Mouse (Mus musculus) G1E (cell line): ENCODE measurements around the gene Tarbp1. TPM values are rescaled to one million over a fixed set of nuclear protein-coding genes. Genes with fewer than 3 reads are reported as not detected.
"Not testable (repeated sequence)": the region's sequence is repeated elsewhere in the genome, so short reads cannot be mapped to it uniquely, and the experiment has no call there.

ENCODE experiments used
- ATAC-seq: 2 replicates; pipeline ENCODE4 v1.8.0; 2016; ENCODE audit warnings: mild to moderate bottlenecking; ENCODE audit not compliant: insufficient number of reproducible peaks, poor library complexity, low FRiP score, severe bottlenecking; ENCODE audit errors: extremely low read depth
- DNase-seq: peaks from one replicate; pipeline ENCODE4 v3.0.0; 2012; ENCODE audit warnings: low spot score
- H3K27me3 ChIP-seq: 2 replicates; pipeline ENCODE4 v1.6.1; 2012; ENCODE audit warnings: mild to moderate bottlenecking, low read length, inconsistent platforms; ENCODE audit not compliant: insufficient read depth
- H3K36me3 ChIP-seq: replicated peaks from 2 replicates; pipeline ENCODE3; 2012; ENCODE audit warnings: mild to moderate bottlenecking, inconsistent platforms
- H3K4me1 ChIP-seq: 2 replicates; pipeline ENCODE4 v1.6.1; 2012; ENCODE audit warnings: low read depth, low read length, inconsistent platforms, mixed read lengths; ENCODE audit not compliant: insufficient read depth
- H3K4me3 ChIP-seq: 2 replicates; pipeline ENCODE4 v1.5.1; 2012; ENCODE audit warnings: low read depth, mild to moderate bottlenecking, inconsistent platforms, low read length, moderate library complexity, mixed read lengths
- H3K9me3 ChIP-seq: replicated peaks from 2 replicates; pipeline ENCODE4 v1.6.1; 2012; ENCODE audit warnings: inconsistent platforms
- CTCF ChIP-seq: IDR thresholded peaks from 2 replicates; pipeline ENCODE4 v1.5.1; 2012; ENCODE audit warnings: low read depth, low read length, inconsistent platforms, mixed read lengths
- GATA1 ChIP-seq: IDR thresholded peaks from 2 replicates; pipeline ENCODE4 v1.6.1; 2012; ENCODE audit warnings: borderline replicate concordance, low read length, inconsistent platforms, mixed read lengths
- GATA2 ChIP-seq: IDR thresholded peaks from 2 replicates; pipeline ENCODE4 v1.6.1; 2012; ENCODE audit warnings: low read depth, low read length, inconsistent platforms, borderline replicate concordance
- POLR2AphosphoS5 ChIP-seq: IDR thresholded peaks from 2 replicates; pipeline ENCODE4 v1.6.1; 2012; ENCODE audit warnings: low read depth, low read length, inconsistent platforms; ENCODE audit not compliant: insufficient replicate concordance
- TAL1 ChIP-seq: conservative IDR thresholded peaks from 2 replicates; pipeline ENCODE4 v1.6.1; 2012; ENCODE audit warnings: low read depth, low read length, inconsistent platforms, mixed read lengths
- polyA plus RNA-seq: library from polyadenylated mRNA; stranded (reverse); fragments of >175 nt; gene quantifications from 2 replicates; pipeline ENCODE4 v1.2.3, GENCODE M21; 2012
- total RNA-seq, 2 experiments: library from RNA; stranded (forward) in 1 of 2; stranded (reverse) in 1 of 2; fragments of 200-1000 nt in 1 of 2; fragments of >200 nt in 1 of 2; fragmentation: Nextera tagmentation in 1 of 2; gene quantifications; 2 replicates each; pipeline ENCODE4 v1.2.3; 2014 to 2017

Tarbp1 gene
- total and polyA plus RNA-seq, 3 experiments, result 1.4 to 1.8 (median 1.7) TPM

DNA sequence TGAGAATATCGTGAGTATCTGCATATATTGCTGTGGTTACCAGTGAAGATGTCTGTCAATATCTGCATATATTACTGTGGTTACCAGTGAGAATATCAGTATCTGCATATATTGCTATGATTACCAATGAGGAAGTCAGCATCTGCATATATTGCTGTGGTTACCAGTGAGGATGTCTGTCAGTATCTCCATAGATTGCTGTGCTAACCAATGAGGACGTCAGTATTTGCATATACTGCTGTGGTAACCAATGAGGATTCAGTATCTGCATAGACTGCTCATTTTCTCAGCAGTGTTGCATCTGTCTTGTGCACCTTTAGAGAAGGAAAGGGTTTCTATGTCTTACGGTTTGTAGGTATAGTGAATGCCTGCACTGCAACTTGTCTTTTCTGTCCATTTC, 54.0 kb downstream of the Tarbp1 start:
- Histone ChIP-seq H3K4me1 (peaks cover 24% of the 10 kb centered on the region), H3K27me3 (no peaks in the 10 kb centered on the region), H3K4me3 (no peak overlapping the region), H3K9me3 (no peaks in the 10 kb centered on the region), H3K36me3 (peaks cover 26% of the 10 kb centered on the region)
- DNase-seq (peak; percentile 17), ATAC-seq (peak; percentile 62)
- TF ChIP-seq GATA2, result no peak
- no peak for TF ChIP-seq TAL1
- no peak for TF ChIP-seq CTCF
- no peak for TF ChIP-seq POLR2AphosphoS5
- TF ChIP-seq GATA1, result no peak

DNA sequence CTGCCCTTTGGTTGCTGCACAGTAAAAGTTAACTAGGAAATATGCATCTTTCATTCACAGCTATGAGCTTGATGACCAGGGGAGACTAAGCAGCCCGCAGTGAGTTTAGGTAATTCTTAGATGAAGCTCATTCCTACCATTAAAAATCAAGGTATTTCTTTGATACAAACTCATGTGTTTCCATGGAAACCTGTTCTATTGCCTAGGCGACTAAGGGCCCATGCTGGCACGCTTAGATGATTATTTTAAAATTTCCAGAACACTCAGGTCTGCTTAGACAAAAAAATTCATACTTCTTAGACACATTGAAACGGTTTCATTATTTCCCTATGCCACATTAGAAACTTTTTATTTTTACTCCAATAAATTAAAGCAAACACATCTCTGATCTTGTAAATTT, 69.8 kb downstream of the Tarbp1 start:
- H3K9me3 ChIP-seq, result no peaks in the 10 kb centered on the region
- H3K4me1 ChIP-seq, result no peaks in the 10 kb centered on the region
- no peaks in the 10 kb centered on the region for H3K27me3 ChIP-seq
- TF ChIP-seq TAL1, result no peak
- no peak for TF ChIP-seq CTCF
- no peak for TF ChIP-seq GATA2
- no peak for TF ChIP-seq POLR2AphosphoS5
- no peak for TF ChIP-seq GATA1
- H3K36me3 ChIP-seq, result no peaks in the 10 kb centered on the region
- DNase-seq (no peak), ATAC-seq (no peak)
- no peak overlapping the region for H3K4me3 ChIP-seq

DNA sequence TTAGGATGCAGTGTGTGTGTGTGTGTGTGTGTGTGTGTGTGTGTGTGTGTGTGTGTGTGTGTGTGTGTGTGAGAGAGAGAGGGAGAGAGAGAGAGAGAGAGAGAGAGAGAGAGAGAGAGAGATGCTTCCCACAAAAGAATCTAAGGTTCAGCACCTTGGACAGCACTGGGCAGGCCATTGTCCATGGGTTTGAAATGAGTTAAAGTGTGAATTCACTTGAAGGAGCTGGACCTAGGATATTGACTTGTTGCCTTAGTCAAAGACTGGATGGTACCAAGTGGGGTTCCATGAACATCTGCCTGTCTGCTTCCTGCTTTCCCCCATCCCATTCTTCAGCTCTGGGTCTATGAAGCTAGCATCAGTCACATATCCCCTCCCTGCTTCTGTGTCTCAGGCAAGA, 70.3 kb downstream of the Tarbp1 start:
- H3K9me3 ChIP-seq, result not testable (repeated sequence)

DNA sequence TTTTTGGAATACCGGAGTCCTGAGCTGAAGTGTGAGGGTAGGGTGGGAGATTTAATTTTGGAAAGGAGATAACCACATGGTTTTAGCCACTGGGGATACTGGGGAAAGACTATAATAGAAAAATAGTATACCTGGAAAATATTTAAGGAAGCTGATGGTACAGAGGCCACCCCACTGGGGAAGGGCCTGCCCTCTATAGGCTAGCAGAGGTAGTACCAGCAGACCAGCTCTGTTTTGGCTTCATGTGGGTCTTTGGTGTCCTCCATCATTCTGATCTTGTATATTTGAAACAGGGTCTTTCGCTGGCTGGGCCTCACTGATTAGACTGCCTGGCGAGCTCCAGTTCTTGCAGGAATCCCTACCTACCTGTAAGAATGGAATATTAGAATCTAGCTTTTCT, 76.5 kb downstream of the Tarbp1 start:
- Histone ChIP-seq H3K4me1 (no peaks in the 10 kb centered on the region), H3K4me3 (no peak overlapping the region), H3K27me3 (no peaks in the 10 kb centered on the region), H3K9me3 (peaks cover 9% of the 10 kb centered on the region), H3K36me3 (no peaks in the 10 kb centered on the region)
- TF ChIP-seq CTCF (no peak), TAL1 (no peak), POLR2AphosphoS5 (no peak), GATA1 (no peak), GATA2 (no peak)
- DNase-seq, result no peak
- no peak for ATAC-seq

More for the DNA sequence above, 70.3 kb downstream of the Tarbp1 start:
- H3K36me3 ChIP-seq, H3K4me1 ChIP-seq, H3K27me3 ChIP-seq, H3K4me3 ChIP-seq: not testable (repeated sequence)
- DNase-seq (peak; percentile 8), ATAC-seq (peak; percentile 8; the same call in 1 of the 2 replicates)

DNA sequence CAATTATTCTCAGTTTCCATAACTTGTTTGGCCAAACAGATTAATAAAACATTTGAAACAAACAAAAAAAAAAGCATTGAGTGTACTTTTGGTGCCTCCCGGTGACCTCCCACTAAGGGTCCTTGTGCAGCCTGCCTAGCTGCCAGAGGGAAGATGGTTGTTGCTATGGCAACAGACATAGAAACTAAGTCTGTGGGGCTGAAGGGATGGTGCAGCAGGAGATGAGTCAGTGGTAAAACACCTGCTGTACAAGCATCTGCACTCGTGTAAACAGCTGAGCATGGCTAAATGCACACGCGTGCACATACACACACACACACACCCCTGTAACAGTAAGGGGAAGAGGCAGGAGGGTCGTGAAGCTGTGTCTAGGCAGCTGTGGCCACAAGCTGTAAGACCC, 78.9 kb downstream of the Tarbp1 start:
- DNase-seq, result no peak
- Histone ChIP-seq H3K36me3 (no peaks in the 10 kb centered on the region), H3K9me3 (peaks cover 11% of the 10 kb centered on the region), H3K4me1 (no peaks in the 10 kb centered on the region), H3K4me3 (no peak overlapping the region), H3K27me3 (no peaks in the 10 kb centered on the region)
- no peak for ATAC-seq
- TF ChIP-seq CTCF, result no peak

DNA sequence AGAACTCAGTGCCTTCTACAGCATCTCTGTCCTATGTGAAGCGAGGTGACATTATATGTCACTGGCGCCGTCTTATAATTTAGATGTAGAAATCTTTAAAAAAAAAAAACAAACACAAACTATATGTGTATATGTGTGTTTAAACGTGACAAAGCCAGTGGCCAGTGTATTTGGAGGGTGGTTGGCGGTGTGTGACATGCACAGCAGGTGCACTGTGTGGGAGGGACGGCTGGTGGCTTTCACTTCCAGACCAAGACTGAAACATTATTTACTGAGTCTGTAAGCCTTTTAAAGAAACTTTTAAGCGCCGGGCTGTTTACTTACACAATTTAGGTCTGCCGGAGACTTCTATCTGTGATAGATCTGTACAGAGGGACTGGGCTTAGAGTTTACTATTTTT, 79.5 kb downstream of the Tarbp1 start:
- no peaks in the 10 kb centered on the region for H3K27me3 ChIP-seq
- no peak overlapping the region for H3K4me3 ChIP-seq
- no peak for ATAC-seq
- TF ChIP-seq TAL1, result no peak
- no peak for DNase-seq
- H3K4me1 ChIP-seq, result no peaks in the 10 kb centered on the region
- H3K36me3 ChIP-seq, result no peaks in the 10 kb centered on the region
- H3K9me3 ChIP-seq, result peaks cover 11% of the 10 kb centered on the region

DNA sequence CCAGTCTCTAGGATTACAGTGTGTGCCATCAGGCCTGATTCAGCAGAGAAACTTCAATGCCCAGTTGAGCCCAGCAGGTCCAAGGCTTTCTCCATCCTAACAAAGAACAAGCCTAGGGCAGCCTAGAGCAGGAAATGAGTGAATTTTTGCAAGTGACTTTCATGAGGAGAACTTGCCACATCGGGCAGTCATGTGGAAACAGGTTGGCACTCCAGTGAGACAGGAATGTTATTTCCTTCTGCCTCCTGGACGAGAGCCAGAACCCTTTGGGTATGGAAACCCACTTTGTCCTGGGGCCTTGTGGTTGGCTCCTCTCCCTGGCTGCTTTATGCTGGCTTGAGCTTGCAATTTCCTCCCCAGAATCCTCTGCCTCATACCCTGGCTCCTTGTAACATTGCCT, 83.3 kb downstream of the Tarbp1 start:
- Histone ChIP-seq H3K4me1 (no peaks in the 10 kb centered on the region), H3K9me3 (peaks cover 19% of the 10 kb centered on the region), H3K36me3 (no peaks in the 10 kb centered on the region), H3K27me3 (no peaks in the 10 kb centered on the region), H3K4me3 (no peak overlapping the region)
- DNase-seq (no peak), ATAC-seq (no peak)
- TF ChIP-seq TAL1 (no peak), POLR2AphosphoS5 (no peak), CTCF (no peak), GATA1 (no peak), GATA2 (no peak)
